Mouse (Mus musculus): Measurements from ENCODE around the gene Polr3h. TPM values are rescaled to one million over a fixed set of nuclear protein-coding genes. Genes with fewer than 3 reads are reported as not detected.

The Polr3h gene
- total and polyA plus RNA-seq, 2 experiments from 2014 or later, result 49.5 to 77.0 TPM

DNA sequence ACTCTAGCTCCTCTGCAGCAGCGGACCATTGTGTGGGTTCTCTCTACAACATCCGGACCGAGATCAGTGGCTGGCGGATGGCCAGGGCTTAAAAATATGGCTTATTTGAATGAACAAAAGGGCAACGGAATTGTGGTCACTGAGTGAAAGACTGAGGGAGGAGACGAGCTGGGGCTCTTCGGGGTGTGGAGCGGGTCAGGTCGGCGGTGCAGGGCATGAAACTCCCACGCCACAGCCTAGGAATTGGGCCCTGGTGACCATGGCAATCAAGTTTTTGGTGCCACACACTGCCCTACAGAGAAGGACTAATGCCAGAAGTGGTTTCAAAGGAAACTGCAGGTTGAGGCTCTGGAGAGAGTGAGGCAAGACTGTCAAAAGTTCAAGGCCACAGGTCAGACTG, 2.2 kb upstream of the Polr3h start:
- 40% methylated on average over 11 of the region's 11 CpGs for WGBS
- Histone ChIP-seq H3K9ac (replicated peaks; ENCODE audit: low read length, poor library complexity, severe bottlenecking) (no peak overlapping the region), H3K4me3 (ENCODE audit: low read depth, low read length) (no peak overlapping the region), H3K9me3 (ENCODE audit: low read length) (no peaks in the 10 kb centered on the region), H3K27ac (ENCODE audit: low read depth, low read length) (0 out of 2 replicates have a peak overlapping the region, but pooled peaks have one; percentile 14), H3K36me3 (ENCODE audit: insufficient read depth, low read length) (0 out of 2 replicates have a peak, but pooled peaks cover 2% of the 10 kb centered on the region), H3K4me1 (ENCODE audit: insufficient read depth, low read length) (peaks cover 11% of the 10 kb centered on the region), H3K4me2 (ENCODE audit: low read depth, low read length, poor library complexity, severe bottlenecking) (no peak overlapping the region), H3K27me3 (ENCODE audit: insufficient read depth, low read length) (no peaks in the 10 kb centered on the region)
- ATAC-seq (ENCODE audit: low FRiP score) (no peak), DNase-seq (ENCODE audit: low spot score) (peak; percentile 71)
- no peak for TF ChIP-seq CTCF (IDR thresholded peaks at IDR 0.05)

DNA sequence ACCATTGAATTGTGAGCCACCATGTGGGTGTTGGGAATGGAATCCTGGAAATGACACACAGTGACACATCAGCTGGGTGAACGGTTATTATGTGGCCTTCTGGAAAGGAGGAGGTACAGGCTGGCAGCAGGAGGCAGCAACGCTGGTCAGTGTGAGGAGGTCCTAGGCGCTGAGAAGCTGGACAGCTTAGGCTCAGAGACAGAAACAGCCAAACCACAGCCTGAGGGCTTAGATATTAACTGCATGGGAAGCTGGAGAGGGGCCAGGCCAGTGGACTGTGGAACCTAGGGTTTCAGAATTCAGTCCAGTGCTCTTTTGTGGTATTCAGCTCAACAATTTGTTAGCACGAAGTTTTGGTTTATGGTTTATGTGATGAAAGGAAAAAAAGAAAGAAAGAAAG, 1.7 kb upstream of the Polr3h start:
- Histone ChIP-seq H3K4me3 (ENCODE audit: low read depth, low read length) (no peak overlapping the region), H3K4me2 (ENCODE audit: low read depth, low read length, poor library complexity, severe bottlenecking) (no peak overlapping the region), H3K27ac (ENCODE audit: low read depth, low read length) (peak overlapping the region; percentile 14; the same call in 1 of the 2 replicates), H3K9me3 (ENCODE audit: low read length) (no peaks in the 10 kb centered on the region), H3K36me3 (ENCODE audit: insufficient read depth, low read length) (0 out of 2 replicates have a peak, but pooled peaks cover 4% of the 10 kb centered on the region), H3K4me1 (ENCODE audit: insufficient read depth, low read length) (peaks cover 11% of the 10 kb centered on the region), H3K27me3 (ENCODE audit: insufficient read depth, low read length) (no peaks in the 10 kb centered on the region), H3K9ac (replicated peaks; ENCODE audit: low read length, poor library complexity, severe bottlenecking) (no peak overlapping the region)
- WGBS, result 40% methylated on average over 4 of the region's 4 CpGs
- no peak for ATAC-seq (ENCODE audit: low FRiP score)
- peak; percentile 51 for DNase-seq (ENCODE audit: low spot score)
- no peak for TF ChIP-seq CTCF (IDR thresholded peaks at IDR 0.05)

DNA sequence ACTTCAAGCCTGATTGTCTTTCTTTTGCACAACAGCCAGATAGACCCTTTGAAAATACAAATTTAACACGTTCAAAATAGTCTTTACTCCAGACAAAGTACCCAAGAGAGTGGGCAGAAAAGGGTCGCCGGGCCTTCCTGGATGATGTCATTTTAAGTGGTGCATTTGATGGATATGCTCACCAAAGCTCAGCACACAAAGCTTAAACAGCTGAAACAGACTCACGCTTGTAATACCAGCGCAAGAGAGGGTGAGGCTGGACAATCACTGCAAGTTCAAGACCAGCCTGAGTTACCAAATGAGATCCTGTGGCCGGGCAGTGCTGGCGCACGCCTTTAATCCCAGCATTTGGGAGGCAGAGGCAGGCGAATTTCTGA, 394 bp upstream of the Polr3h start:
- peak overlapping the region; percentile 89 for H3K4me2 ChIP-seq (ENCODE audit: low read depth, low read length, poor library complexity, severe bottlenecking)
- 0 out of 2 replicates have a peak, but pooled peaks cover 4% of the 10 kb centered on the region for H3K36me3 ChIP-seq (ENCODE audit: insufficient read depth, low read length)
- H3K4me3 ChIP-seq (ENCODE audit: low read depth, low read length), result peak overlapping the region; percentile 70
- TF ChIP-seq CTCF (IDR thresholded peaks at IDR 0.05), result no peak
- H3K9ac ChIP-seq (replicated peaks; ENCODE audit: low read length, poor library complexity, severe bottlenecking), result peak overlapping the region; percentile 42; the same call in 1 of the 2 replicates
- ATAC-seq (ENCODE audit: low FRiP score), result no peak; the same call in 1 of the 2 replicates
- H3K27me3 ChIP-seq (ENCODE audit: insufficient read depth, low read length), result no peaks in the 10 kb centered on the region
- peak overlapping the region; percentile 73 for H3K27ac ChIP-seq (ENCODE audit: low read depth, low read length)
- no peaks in the 10 kb centered on the region for H3K9me3 ChIP-seq (ENCODE audit: low read length)
- H3K4me1 ChIP-seq (ENCODE audit: insufficient read depth, low read length), result peaks cover 11% of the 10 kb centered on the region
- DNase-seq (ENCODE audit: low spot score), result no peak
- WGBS, result 25% methylated on average over 9 of the region's 9 CpGs

DNA sequence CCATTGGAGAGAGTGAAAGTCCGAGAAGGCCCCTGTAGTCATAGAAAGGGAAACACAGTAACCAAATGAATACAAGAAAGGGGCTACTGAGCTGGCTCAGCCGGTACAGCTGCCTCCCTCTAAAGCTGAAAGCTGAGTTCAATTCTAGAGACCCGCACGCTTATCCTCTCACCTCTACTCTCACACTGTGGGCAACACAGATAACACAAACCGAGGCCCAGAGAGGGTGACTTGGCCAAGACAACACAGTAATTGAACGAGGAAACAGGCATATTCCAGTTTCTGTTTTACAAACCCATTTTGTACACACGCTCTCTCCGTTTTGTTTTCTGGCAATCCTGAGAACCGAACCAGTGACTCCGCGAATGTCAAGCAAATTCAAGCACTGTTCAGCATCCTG, 1.1 kb downstream of the Polr3h start:
- ATAC-seq (ENCODE audit: low FRiP score) (no peak), DNase-seq (ENCODE audit: low spot score) (no peak)
- Histone ChIP-seq H3K4me3 (ENCODE audit: low read depth, low read length) (peak overlapping the region; percentile 70), H3K4me2 (ENCODE audit: low read depth, low read length, poor library complexity, severe bottlenecking) (peak overlapping the region; percentile 89), H3K9ac (replicated peaks; ENCODE audit: low read length, poor library complexity, severe bottlenecking) (peak overlapping the region; percentile 72), H3K27me3 (ENCODE audit: insufficient read depth, low read length) (no peaks in the 10 kb centered on the region), H3K9me3 (ENCODE audit: low read length) (no peaks in the 10 kb centered on the region), H3K36me3 (ENCODE audit: insufficient read depth, low read length) (0 out of 2 replicates have a peak, but pooled peaks cover 4% of the 10 kb centered on the region), H3K4me1 (ENCODE audit: insufficient read depth, low read length) (peaks cover 11% of the 10 kb centered on the region), H3K27ac (ENCODE audit: low read depth, low read length) (peak overlapping the region; percentile 80; the same call in 1 of the 2 replicates)
- no peak for TF ChIP-seq CTCF (IDR thresholded peaks at IDR 0.05)
- 83% methylated on average over 11 of the region's 11 CpGs for WGBS

DNA sequence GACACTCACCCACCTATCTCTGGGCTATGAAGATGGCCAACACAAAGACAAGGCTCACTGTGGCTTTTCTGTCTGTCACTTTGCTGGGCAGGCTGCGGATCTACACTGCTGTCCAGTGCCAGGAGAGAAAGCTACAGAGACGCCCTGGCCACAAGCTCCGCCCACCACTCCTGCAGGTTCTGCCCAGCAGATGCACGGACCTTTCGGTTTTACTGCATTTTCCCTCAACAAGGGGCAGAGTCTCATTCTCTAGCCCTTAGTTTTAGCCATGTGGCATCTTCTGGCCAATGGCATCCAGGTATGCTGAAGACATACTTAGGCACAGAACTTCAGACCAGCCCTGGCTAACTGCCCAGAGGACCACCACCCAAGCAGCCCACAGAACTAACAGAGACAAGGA, 4.8 kb downstream of the Polr3h start:
- DNase-seq (ENCODE audit: low spot score) (peak; percentile 34), ATAC-seq (ENCODE audit: low FRiP score) (no peak)
- TF ChIP-seq CTCF (IDR thresholded peaks at IDR 0.05), result no peak
- Histone ChIP-seq H3K36me3 (ENCODE audit: insufficient read depth, low read length) (peaks cover 15% of the 10 kb centered on the region), H3K4me3 (ENCODE audit: low read depth, low read length) (no peak overlapping the region), H3K4me1 (ENCODE audit: insufficient read depth, low read length) (peaks cover 11% of the 10 kb centered on the region), H3K9me3 (ENCODE audit: low read length) (no peaks in the 10 kb centered on the region), H3K4me2 (ENCODE audit: low read depth, low read length, poor library complexity, severe bottlenecking) (no peak overlapping the region), H3K27ac (ENCODE audit: low read depth, low read length) (peak overlapping the region; percentile 47), H3K27me3 (ENCODE audit: insufficient read depth, low read length) (no peaks in the 10 kb centered on the region), H3K9ac (replicated peaks; ENCODE audit: low read length, poor library complexity, severe bottlenecking) (no peak overlapping the region)
- 64% methylated on average over 5 of the region's 5 CpGs for WGBS

DNA sequence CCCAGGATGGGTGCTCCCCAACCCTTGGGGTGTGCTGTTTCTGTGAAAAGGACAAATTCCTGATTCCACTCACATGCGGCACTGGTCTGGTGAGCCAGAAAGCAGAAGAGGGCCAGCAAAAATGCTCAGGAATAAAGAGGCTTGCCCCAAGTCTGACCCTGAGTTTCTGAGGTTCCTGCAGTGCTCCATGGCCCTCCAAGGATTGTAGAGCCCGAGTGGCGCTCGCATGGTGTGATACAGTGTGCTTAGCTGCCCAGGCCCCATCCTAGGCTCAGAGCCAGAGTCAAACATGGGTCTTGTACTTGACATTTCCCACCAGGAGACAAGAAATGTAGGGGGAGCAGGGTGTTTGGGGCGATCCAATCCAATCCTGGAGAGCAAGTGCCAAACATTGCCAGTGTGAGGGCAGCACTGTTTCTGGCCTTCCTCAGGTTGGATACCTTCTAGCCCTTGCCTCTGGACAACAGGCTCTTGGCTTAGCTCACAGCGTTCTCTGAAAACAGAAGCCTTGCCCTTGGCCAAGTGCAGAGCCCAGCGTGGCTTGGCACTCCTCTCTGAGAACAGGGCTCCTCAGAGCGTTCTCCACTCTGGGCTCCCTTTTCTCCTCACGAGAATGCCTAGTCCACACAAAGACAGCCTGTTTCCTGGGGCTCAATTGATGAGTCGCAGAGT, 5.4 kb downstream of the Polr3h start:
- ATAC-seq (ENCODE audit: low FRiP score), result peak; percentile 42; the same call in 1 of the 2 replicates

More for the DNA sequence above, 5.4 kb downstream of the Polr3h start:
- WGBS, result 80% methylated on average over 10 of the region's 10 CpGs
- Histone ChIP-seq H3K27ac (ENCODE audit: low read depth, low read length) (peak overlapping the region; percentile 47), H3K36me3 (ENCODE audit: insufficient read depth, low read length) (peaks cover 21% of the 10 kb centered on the region), H3K4me1 (ENCODE audit: insufficient read depth, low read length) (peaks cover 11% of the 10 kb centered on the region), H3K27me3 (ENCODE audit: insufficient read depth, low read length) (no peaks in the 10 kb centered on the region), H3K4me2 (ENCODE audit: low read depth, low read length, poor library complexity, severe bottlenecking) (no peak overlapping the region), H3K4me3 (ENCODE audit: low read depth, low read length) (no peak overlapping the region), H3K9me3 (ENCODE audit: low read length) (no peaks in the 10 kb centered on the region), H3K9ac (replicated peaks; ENCODE audit: low read length, poor library complexity, severe bottlenecking) (no peak overlapping the region)
- no peak for TF ChIP-seq CTCF (IDR thresholded peaks at IDR 0.05)
- peak; percentile 74 for DNase-seq (ENCODE audit: low spot score)
